Mouse (Mus musculus) gonadal fat pad, adult 2 months (tissue): ENCODE measurements around the gene Ppara. TPM values are rescaled to one million over a fixed set of nuclear protein-coding genes. Genes with fewer than 3 reads are reported as not detected.
A peak's percentile ranks its signal among the peaks of the same experiment; 100 is the strongest.
"Not testable (repeated sequence)": the region's sequence is repeated elsewhere in the genome, so short reads cannot be mapped to it uniquely, and the experiment has no call there.

Experiments
- DNase-seq: peaks from one replicate; pipeline ENCODE4 v3.0.0-alpha.2; 2012; ENCODE audit warnings: low read depth
- polyA plus RNA-seq: library from polyadenylated mRNA; depleted of rRNA; stranded (reverse); fragments of >200 nt; gene quantifications from 2 replicates; pipeline ENCODE4 v1.2.3, GENCODE M21; 2012

Gene Ppara
- polyA plus RNA-seq, 1 experiment: 3.6 TPM

- DNase-seq: no peak
Measured at GRCm38 (mm10) chr15:85756611-85757010, 21.8 kb downstream of the Ppara start.

DNA sequence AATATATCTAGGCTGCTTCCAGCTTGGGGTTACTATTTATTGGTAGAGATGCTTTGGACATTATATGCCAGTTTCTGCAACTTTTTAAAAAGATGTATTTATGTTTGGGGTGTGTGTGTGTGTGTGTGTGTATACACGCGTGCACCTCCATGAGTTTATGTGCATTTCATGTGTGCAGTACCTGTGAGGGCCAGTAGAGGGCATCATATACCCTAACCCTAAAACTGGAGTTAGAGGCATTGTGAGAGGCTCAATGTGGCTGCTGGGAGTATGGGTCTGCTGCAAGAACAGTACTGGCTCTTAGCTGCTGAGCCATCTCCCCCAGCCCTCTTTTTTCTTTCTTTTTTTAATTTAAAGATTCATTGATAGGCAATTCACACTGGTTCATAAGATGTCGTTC is 23.0 kb downstream of the Ppara start:
- DNase-seq: no peak

DNA sequence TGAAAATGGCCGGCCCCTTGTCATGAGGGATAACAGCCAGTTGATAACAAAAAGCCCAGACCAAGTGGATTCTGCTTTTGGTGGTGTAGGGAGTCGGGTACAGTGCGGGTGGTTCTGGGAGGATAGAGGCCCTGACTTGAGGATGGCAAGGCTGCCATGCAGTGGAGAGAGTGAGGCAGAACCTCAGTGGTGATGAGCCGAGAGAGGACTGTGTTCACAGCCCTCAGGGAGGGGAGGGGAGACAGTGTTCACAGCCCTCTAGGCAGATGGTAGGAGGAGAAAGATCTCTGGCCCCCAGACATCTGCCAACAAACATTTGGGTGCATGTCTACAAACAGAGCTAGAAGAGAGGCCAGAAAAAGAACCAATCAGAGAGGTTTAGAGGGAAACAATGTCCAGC is 28.0 kb downstream of the Ppara start:
- DNase-seq: no peak

DNA sequence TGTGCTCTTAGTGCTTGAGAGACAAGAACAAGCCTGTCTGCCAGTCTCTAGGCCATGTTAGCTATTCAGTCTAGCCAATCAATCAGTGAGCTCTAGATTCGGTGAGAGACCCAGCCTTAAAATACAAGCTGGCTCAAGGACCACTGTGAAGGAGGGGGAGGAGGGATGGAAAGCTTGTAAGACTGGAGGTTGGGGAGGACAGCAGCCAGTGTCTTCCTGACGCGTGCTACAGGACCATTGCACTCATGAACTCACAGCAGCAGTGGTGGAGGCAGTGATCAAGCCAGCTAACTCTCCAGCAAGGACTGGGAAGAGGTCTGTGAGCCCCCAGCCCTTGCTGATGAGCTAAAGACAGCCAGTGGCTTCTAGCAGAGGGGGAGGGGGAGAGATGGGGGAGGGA is 30.2 kb downstream of the Ppara start:
- DNase-seq: no peak

GRCm38 (mm10) chr15:85766677-85767076 is 31.9 kb downstream of the Ppara start:
- DNase-seq: no peak

- DNase-seq: no peak
Measured at GRCm38 (mm10) chr15:85768991-85769390, 34.2 kb downstream of the Ppara start.

- peak; percentile 87 for DNase-seq
Measured at GRCm38 (mm10) chr15:85771306-85772121, 36.7 kb downstream of the Ppara start.

DNA sequence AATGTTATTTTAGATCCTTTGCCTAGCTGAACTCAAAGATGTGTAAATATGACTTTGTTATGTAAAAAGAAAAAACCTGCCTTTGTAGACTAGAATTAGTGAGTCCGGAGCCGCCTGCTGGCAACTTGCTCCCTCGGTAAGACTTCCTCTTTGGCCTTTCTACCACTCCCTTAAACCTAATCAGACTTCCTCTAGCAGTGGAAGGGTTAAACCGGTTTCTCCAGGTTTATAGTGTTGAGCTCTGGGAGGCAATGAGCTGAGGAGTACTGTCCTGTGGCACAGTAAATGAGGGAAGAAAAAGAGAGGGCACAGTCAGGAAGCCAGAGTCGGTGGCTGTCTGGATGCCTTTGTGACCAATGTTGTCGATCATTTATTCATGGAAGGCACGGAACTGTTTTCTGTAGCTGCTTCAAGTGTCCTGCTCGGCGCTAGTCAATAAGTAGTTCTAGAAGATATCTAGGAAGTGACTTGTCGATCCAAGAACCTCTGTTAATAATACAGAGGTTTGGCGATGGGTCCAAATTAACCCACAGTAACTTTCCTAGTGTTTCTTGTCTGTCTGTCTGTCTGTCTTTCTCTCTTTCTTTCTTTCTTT is 37.5 kb downstream of the Ppara start:
- DNase-seq: no peak

GRCm38 (mm10) chr15:85774419-85774818 is 39.6 kb downstream of the Ppara start:
- DNase-seq: no peak

- no peak for DNase-seq
Measured at GRCm38 (mm10) chr15:85775001-85775400, 40.2 kb downstream of the Ppara start.

- no peak for DNase-seq
Measured at GRCm38 (mm10) chr15:85776241-85776640, 41.5 kb downstream of the Ppara start.

DNA sequence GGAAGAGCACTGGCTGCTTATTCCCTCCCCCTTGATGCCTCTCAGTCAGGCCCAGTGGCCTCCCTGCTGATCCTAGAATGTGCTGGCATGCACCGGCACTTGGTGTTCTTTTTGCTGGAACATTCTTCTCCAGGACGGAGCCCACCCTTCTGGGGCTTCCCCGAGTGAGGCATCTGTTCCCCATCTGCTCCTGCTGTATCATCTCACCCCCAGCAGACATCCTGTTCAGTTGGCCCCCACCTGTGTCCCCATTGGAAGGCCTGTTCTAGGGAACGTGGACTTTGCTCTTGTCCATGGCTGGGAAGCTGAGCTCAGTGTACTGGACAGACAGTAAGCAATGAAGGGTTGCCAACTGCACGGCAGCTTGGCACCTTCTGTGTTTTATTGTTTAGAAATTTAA is 42.0 kb downstream of the Ppara start:
- DNase-seq: no peak

- not testable (repeated sequence) for DNase-seq
Measured at GRCm38 (mm10) chr15:85778891-85779290, 44.1 kb downstream of the Ppara start.

GRCm38 (mm10) chr15:85783146-85783545 is 48.4 kb downstream of the Ppara start:
- no peak for DNase-seq

DNA sequence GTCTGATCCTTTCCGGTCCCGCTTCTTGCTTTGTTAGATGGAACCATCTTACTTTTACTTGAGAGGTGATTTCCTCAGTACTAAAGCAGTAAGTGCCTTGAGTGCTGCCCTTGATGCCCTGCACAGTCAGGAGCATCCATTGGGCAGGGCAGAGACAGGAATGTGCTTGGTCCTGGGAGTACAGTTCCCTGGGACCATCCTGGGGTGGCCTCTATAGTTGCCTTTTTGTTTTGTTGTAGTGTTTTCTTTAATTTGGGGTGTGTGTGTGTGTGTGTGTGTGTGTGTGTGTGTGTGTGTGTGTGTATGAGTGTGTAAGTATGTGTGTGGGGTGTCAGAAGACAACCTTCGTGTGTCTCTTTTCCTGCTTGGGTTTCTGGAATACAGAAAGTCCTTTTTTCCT is 49.6 kb downstream of the Ppara start:
- no peak for DNase-seq

GRCm38 (mm10) chr15:85786711-85787110 is 51.9 kb downstream of the Ppara start:
- DNase-seq: no peak

- no peak for DNase-seq
Measured at GRCm38 (mm10) chr15:85787482-85787881, 52.7 kb downstream of the Ppara start.

DNA sequence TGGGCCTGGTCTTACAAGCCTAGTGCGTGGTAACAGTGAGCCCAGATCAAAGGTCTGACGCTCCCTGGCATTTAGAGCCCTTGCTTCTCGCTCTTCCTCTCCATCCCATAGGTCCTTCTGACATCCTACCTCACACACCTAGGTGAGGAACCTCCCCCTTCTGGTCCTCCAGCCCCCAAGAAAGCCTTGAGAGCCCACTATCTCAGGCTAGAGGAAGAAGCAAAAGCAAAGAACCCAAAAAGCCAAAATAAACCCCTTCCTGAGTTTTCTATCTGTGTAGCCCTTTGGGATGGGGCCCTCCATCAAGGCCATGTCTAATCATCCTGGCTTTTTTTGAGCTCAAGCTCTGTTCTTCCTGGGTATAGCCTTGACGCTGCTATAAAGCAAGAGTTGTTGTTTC is 53.3 kb downstream of the Ppara start:
- DNase-seq: no peak

DNA sequence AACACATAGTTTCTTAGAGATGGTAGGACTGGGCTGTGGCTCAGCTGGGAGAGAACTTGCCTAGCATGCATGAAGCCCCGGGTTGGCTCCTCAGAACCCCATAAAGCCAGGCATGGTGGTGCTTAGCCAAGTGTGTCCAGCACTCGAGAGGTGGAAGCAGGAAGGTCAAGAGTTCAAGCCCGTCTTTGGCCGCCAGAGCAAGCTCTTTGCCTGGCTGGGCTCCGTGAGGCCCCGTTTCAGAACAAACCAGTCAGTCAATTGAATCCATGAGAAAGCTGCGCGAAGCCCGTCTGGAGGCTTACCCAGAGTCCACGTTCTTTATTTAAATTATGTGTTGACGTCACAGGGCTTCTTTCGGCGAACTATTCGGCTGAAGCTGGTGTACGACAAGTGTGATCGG is 53.9 kb downstream of the Ppara start:
- no peak for DNase-seq

DNA sequence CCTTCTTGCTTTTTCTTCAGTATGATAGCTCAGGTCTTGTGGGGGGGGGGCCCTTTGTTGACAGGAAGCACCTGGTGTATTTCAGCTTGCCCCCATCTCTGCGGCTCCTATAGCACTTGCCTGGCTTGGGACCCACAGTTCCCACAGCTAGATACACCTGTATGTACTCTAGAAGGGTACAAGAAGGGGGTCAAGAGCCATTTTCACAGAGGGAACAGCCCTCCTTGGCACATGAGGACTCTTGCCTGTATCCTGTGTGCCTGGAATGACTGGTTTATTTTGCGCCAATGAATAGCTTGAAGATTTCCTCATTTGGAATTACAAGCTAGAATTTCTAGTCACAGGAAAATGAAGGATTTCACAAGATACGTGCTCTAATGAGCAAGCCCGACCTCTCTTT is 56.7 kb downstream of the Ppara start:
- DNase-seq: no peak

- no peak for DNase-seq
Measured at GRCm38 (mm10) chr15:85792819-85793218, 58.0 kb downstream of the Ppara start.

GRCm38 (mm10) chr15:85795516-85795915 is 60.7 kb downstream of the Ppara start:
- DNase-seq: no peak

DNA sequence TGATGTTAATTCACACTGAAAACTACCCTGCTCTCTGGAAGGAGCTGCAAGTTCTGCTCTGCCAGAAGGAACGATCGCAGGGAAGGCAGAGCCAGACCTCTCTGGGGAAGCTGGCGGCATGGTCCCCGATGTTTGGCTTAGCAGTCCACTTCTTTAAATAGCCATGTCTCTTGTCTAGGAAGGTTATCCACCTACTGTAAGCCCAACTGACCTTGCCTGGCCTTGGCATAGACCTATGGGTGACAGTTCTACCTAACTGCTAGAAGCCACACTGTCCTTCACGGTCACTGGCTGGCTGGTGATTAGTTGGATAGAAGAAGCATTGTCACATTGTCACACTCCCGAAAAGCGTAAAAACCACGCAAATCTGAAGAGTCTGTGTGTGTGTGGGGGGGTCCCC is 63.9 kb downstream of the Ppara start:
- DNase-seq: no peak

DNA sequence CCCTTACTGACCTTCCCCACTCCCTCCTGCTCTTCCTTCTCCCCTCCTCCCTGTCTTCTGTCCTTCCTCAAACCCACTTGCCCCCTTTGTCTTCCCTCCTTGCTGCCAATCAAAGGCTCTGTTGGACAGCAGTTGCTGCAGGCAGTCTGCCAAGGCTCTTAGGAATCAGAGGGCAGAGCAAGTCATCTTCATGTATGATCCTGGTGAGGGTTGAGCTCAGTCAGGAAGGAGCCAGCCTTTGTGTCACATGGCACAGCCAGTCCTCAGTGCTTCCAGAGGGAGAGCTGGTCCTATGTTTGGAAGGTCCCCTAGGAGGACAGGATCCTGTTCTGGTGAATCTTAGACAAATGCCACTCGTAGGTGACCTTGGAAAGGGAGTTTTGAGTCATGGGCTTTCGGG is 68.1 kb downstream of the Ppara start:
- no peak for DNase-seq
